Mouse (Mus musculus) mature B cell (primary cell): ENCODE measurements around the gene Adam25.
"Not testable (repeated sequence)": the region's sequence is repeated elsewhere in the genome, so short reads cannot be mapped to it uniquely, and the experiment has no call there.

Source experiments
- in situ Hi-C: fragments of 300-500 bp; cut with MboI; formaldehyde crosslinking; loops from 2 replicates; pipeline ENCODE4 v1.14.3; 2019

Gene Adam25

GRCm38 (mm10) chr8:40751908-40752307 lies at the start of gene Adam25:
TSS of gene Adam25 (plus strand) at chr8:40752208.
- in situ Hi-C loops: not testable (repeated sequence)

DNA sequence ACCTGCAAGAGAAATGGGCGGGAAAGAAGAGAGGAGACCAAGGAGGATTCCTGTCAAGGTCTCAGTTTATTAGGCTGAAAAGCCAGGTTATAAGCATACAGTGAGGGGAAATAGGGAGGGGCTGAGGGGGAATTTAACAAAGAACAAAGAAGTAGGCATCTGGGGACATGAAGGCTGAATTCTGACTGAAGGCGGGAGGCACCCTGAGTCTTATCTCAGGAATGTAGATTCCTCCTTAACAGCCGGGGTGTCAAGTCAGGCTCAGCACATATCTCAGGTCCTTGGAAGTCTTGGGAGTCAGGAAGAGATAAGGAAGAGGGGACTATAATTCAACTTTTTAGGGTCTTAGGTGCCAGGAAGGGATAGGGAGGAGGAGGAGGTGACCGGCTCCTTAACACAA lies 36.6 kb upstream of the Adam25 start:
- in situ Hi-C loops: not testable (repeated sequence)

DNA sequence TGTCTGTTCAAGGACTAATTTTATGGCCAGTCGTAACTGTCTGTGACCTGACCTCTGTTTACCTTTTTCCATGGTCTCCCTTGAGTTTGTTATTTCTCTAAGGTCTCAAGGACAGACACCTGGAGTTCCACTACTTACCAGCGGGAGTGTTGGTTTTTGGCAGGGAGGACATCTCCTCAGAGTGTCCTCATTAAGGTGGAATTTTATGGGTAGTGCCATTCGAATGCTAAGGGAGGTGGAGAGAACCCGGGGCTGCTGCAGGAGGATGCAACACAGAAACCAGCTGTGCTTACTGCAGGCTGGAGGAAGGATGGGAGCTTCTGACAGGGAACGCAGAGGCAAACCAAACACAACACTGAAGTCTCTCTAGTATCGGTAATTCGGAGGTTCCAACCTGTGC lies 36.0 kb upstream of the Adam25 start:
- in situ Hi-C loops: no loop called here

- in situ Hi-C loops: no loop called here
Measured at GRCm38 (mm10) chr8:40783320-40783719, 31.3 kb downstream of the Adam25 start.

DNA sequence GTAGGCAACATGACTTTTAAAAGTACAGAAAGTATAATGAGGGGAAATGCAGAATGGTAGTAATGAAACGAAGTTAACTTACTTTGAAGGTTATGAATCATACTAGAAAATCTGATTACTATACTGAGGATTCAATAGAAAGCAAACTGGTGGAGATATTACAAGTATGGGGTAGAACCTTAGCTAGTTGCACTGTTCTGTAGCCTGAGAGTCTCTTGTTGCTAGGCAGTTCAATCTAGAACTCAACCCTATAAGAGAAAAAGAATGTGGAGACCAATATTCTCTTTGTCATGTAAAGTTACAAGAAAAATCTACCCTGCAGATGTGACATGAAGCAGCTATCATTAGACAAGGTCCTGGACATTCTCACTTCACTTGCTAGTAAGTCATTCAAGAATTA lies 41.0 kb downstream of the Adam25 start, which contains the start of gene Adam20:
Adam20 (plus strand) TSS at position 301 of the 400 bp plus-strand sequence.
- in situ Hi-C loops: not testable (repeated sequence)

GRCm38 (mm10) chr8:40803379-40804079 lies 51.5 kb downstream of the Adam25 start:
- in situ Hi-C loops: no loop called here
